Mouse (Mus musculus): ENCODE results near the gene Iqgap2. TPM values are rescaled to one million over a fixed set of nuclear protein-coding genes. Genes with fewer than 3 reads are reported as not detected.

Gene Iqgap2
- 20.4 and 47.6 TPM in 2 replicates for polyA plus RNA-seq (2012; rRNA removed)

DNA sequence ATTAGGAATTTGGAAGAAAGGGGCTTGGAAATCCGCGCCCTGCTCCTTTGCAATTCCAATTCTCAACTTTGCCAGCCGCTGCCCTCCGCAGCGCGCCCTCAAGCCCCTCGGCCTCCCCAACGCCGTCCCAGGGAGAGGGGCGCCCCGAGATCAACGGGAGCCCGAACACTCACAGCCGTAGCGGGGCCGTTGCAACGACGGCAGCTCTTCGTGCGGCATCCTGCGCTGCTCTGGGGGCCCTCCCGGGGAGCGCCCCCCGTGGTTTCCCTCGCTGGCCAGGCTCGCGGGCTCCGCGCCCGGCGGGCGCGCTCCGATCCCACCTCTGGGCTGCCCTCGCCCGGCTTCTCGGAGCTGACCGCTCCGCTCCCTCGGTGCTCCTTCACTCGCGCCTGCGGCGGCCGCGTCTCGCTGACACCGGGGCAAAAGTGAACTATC lies at the start of gene Iqgap2:
TSS of gene Iqgap2 (minus strand) at position 432 of the 435 bp plus-strand sequence.
- under 1% methylated on average over 48 of the region's 48 CpGs for WGBS
- DNase-seq (ENCODE audit: low read depth, low spot score), result no peak

DNA sequence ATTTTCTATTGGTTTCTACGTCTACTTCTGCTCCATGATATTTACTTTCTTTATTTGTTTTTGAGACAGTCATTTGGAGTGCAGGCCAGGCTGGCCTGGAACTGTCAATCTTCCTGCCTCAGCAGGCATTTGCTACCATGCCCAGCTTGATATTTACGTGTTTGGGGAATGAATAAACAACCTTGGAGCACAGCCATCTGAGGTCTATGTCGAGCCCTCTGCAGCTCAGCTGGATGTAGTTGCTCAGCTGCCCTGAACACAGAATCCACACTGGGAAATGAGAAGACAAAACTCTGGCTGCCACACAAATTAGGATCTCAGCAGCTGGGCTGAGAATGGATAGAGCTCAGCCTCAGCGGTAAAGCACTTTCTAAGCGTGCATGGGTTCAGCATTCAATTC lies 49.1 kb upstream of the Iqgap2 start:
- no peak for DNase-seq (ENCODE audit: low read depth, low spot score)
- 61% methylated on average over 5 of the region's 5 CpGs for WGBS

DNA sequence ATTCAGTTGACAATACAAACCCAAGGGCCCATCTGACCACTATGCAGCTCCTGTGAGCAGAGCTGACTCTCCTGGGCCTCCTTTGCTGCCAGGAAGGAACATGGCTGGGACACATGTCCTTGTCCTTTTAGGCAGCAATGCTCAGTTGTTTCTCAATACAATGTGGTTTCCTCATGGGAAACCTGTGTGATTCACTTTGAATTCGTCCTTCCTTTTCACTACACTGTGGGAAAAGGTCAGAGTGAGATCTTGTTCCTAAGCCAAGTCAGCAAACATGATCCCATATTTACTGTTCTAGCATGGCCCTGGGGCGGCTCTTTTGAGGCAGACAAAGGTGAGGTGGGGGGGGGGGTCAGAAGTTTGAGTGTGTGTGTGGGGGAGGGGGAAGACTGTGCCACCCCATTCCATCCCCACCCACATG lies 32.5 kb upstream of the Iqgap2 start:
- WGBS, result 38% methylated on average over 2 of the region's 2 CpGs
- DNase-seq (ENCODE audit: low read depth, low spot score), result peak; percentile 40

DNA sequence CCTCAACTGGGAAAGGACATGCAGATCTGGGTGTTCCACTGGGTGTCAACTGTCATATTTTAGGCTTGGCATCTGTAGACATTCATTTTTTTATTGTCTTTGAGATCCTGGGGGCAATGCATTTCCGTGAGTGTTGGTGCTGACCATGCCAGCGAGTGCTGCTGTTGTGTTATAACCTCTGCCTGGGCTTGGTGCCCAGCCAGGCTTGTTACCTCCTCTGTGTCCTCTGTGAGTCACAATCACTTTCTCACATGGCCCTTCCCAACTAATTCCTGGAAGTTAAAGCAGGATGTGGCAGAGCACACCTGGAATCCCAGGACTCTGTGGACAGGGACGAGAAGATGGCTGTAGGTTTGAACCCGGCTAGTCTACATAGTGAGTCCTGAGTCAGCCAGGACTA lies 30.9 kb upstream of the Iqgap2 start:
- WGBS, result 27% methylated on average over 4 of the region's 4 CpGs
- DNase-seq (ENCODE audit: low read depth, low spot score), result peak; percentile 74

DNA sequence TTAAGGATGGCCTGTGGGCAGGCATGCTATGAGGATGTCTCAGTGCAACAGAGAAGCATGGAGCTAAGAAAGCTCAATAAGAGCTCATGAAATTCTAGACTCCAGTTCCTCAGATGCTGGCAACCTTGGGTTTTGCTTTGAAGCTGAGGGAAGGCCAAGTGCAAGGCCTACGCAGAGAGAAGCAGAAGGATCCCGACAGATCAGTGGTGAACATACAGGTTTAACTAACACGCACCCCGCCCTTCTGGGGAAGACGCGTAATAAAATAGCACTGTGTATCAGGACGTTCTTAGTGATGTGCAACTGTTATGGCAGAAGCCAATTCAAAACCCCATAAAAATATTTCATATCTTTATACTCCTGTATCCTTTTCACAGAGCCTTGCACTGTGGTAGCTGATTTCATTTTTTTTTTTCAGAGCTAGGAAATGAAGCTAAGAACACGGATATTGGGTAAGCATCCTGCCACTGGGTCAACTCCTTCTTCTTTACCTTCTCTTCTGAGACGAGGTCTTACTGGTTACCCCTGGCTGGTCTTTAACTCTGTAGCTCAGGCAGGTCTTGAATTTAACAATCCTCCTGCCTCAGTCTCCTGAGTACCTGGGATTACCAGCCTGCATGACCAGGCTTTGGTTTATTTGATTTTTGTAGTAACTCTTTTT lies 27.0 kb upstream of the Iqgap2 start:
- no peak for DNase-seq (ENCODE audit: low read depth, low spot score)
- 46% methylated on average over 9 of the region's 9 CpGs for WGBS

DNA sequence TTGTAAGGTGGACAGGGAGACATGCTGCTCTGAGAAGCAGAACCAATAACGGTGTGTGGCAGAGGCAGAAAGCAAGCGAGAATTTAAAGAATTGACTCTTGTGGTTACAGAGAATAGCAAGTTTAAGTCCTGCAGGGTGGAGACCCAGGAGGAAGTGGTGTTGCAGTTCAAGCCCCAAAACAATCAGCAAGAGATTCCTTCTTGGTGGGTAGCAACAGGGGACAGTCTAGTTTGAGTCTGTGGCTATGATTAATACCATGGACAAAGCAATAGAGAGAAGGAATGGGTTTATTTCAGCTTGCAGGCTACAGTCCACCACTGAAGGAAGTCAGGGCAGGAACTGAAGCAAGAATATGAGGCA lies 21.3 kb upstream of the Iqgap2 start:
- DNase-seq (ENCODE audit: low read depth, low spot score), result no peak
- WGBS, result 76% methylated on average over 2 of the region's 2 CpGs

DNA sequence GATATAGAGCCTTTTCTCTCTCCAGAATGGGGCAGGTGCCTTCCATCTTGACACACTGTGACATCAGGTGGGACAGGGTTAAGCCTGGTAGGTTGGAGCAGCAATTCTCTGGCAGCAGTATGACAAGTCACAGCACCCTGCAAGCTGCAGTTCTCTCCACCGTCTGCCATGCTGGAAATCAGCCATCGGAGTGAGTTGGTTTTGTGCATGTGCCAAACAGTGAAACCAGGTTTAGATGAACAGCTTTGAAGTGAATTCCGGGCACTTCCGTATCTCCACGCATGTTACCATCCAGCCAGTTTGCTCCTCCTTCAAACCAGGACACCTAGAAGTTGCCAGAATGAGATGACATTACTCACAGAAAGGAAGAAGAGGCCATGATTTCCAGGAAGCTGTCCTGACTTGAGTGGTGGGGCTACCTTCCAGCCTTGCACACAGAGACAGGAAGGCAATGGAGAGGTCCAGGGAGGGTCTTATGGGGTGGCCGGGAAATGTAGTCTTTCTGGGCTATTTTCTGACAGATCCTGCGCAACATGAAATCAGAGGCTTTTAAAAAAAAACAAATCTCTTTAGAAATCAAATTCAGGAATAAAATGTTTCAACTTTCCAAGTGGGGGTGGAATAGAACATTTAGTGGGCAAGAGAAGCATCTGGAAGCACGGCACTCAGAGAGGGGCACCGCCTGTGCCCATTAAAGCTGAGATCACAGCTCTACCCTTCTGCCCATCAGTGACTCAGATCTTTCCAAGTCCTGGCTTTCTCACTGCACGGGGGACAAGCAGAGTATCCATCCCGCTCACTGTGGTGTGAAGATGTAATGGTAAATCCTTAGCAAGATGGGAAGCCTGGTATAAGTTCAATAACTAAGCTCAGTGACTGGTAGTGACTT lies 20.7 kb upstream of the Iqgap2 start:
- WGBS, result 71% methylated on average over 11 of the region's 11 CpGs
- no peak for DNase-seq (ENCODE audit: low read depth, low spot score)

DNA sequence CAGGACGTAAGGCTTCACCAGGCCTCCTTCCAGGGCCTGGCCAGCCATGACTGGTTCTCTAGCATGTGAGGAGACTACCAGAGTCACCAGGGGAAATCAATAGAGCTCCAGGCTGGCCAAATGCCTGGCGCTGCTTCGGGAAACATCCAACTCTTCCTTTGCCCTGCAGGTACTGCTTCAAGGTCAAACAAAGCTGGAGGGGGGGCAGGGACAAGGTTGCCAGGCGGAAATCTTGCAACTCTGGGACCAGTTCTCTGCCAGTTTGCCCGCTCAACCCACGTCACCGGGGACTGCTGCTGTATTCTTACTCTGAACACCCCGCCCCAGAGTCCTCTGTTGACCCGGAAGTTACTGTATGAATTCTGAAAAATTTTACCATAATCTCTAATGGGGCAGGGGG lies 18.5 kb upstream of the Iqgap2 start:
- WGBS, result 55% methylated on average over 9 of the region's 9 CpGs
- no peak for DNase-seq (ENCODE audit: low read depth, low spot score)

DNA sequence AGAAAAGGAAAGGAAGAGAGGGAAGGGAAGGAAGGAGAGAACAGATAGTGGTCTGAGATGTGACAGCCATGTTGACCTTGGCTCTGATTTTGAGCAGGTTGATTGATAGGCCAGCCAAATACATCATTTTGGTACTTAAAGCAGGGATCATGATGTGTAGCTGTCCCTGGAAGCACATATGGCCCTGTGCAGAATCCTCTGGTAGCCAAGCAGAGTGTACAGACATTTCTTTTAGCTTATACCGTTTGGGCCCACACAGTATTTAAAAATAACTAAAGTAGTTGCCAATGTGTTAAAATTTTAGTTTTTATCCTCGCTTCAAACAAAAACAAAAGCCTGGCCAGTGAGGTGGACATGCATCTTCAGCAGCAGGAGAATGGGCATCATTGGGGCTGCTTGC lies 17.5 kb upstream of the Iqgap2 start:
- no peak for DNase-seq (ENCODE audit: low read depth, low spot score)
- 84% methylated on average over 2 of the region's 2 CpGs for WGBS

DNA sequence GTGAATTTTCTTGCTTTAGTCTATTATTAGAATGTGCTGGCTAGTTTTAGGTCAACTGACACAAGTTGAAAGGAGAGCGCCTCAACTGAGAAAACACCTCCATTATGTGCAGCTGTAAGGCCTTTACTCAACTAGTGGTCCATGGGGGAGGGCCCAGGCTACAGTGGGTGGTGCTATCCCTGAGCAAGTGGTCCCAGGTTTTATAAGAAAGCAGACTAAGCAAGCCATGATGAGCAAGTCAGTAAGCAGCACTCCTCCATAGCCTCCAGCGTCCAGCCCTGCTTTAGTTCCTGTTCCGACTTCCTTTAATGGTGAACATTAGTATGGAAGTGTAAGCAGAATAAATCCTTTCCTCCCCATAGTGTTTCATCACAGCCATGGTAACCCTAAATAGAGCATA lies 11.0 kb upstream of the Iqgap2 start:
- no peak for DNase-seq (ENCODE audit: low read depth, low spot score)
- WGBS, result 92% methylated on average over 3 of the region's 3 CpGs

DNA sequence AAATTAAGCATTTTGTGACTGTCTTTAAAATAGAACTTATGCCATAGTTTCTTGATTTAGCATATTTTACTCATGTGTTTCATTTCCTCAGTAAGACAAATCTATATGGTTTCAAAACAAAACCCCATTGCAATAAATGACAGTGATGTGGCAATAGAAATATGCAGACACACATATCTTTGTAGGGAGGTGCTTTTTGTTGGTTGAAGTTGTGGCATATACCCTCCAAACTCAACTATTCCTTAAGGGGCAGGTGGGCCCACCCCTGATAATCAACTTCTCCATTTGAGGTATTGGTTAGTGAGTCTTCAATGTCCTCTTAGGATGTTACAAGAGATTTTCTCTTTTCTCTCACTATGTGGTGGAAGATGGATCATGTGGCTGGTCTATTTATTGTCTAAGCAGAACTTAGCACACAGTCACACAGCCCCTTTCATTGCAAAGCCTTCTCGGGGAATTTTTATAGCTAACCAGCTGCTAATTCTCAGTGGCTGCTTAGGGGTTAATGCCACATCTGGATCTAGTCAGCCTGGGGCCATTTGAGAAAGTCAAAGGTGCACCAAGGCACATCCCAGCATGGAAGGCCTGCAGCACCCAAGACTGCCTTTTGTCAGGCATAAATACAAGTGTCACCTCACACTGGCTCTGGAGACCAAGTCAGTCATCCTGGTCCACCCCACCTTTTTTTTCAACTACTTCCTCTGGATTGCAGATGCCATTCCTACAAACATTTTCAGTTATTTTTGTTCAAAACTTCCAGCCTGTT lies 8.3 kb upstream of the Iqgap2 start:
- 83% methylated on average over 1 of the region's 1 CpGs for WGBS
- DNase-seq (ENCODE audit: low read depth, low spot score), result no peak

DNA sequence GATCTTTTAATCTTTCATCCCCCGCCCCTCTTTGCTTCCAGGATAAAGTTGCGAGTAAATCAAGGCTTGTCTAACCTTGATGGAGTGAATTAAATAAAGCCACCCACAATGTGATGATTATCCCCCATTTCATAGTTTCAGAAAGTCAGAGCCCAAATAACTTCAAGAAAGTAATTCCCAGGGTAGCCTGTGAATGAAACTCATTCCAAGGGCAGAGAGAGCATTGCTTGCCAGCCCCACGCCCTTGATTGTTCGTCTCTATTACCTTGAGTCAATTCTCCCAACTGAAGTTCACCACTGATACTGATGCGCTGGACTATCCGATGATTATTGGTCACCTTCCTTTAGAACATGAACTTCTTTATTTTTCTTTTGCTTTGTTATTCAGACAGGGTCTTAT lies 4.8 kb upstream of the Iqgap2 start:
- 75% methylated on average over 6 of the region's 6 CpGs for WGBS
- no peak for DNase-seq (ENCODE audit: low read depth, low spot score)

DNA sequence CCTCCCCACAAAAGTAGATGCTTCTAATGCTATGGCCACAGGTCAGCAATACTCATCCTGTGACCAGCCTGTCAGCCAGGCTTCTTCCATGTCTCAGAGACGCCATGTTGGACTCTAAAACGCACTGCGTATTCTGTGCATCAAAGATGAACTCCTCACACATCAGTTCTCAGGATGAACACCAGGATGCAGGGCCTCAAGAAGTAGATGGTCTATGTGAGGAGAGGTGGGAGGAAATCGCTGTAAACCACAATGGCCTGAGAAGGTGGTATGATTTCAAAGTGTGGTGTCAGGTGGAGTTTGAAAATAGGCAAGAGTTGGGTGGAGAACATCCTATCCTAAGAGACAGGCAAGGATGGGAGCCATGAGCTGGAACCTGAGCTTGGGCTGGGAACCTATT lies 1.4 kb upstream of the Iqgap2 start:
- WGBS, result 95% methylated on average over 4 of the region's 4 CpGs
- no peak for DNase-seq (ENCODE audit: low read depth, low spot score)

DNA sequence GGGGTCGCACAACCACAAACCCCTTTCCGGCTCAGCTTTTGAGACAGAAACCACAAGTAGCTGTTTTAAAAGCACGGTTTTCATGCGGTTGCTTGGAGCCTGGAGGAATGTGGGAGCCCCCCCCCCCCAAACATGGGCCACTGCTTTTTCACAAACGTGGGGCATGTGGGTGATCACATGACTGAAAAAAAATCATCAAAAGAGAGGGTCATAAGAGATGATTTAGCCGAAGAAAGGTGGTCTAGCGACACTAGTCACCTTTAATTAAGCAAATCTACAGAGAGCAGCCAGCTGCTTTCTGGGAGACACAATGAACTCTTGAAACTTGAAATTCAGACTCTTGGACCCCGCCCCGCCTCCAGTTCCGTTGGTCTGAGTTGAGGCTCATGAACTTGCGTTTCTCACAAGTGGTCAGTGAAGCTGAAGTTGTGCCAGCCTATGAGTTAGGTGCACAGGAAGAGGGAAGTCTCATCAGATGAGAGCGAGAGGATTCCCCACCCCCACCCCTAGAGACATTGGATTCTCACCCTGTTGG lies 956 bp upstream of the Iqgap2 start:
- WGBS, result 26% methylated on average over 12 of the region's 12 CpGs
- DNase-seq (ENCODE audit: low read depth, low spot score), result no peak

DNA sequence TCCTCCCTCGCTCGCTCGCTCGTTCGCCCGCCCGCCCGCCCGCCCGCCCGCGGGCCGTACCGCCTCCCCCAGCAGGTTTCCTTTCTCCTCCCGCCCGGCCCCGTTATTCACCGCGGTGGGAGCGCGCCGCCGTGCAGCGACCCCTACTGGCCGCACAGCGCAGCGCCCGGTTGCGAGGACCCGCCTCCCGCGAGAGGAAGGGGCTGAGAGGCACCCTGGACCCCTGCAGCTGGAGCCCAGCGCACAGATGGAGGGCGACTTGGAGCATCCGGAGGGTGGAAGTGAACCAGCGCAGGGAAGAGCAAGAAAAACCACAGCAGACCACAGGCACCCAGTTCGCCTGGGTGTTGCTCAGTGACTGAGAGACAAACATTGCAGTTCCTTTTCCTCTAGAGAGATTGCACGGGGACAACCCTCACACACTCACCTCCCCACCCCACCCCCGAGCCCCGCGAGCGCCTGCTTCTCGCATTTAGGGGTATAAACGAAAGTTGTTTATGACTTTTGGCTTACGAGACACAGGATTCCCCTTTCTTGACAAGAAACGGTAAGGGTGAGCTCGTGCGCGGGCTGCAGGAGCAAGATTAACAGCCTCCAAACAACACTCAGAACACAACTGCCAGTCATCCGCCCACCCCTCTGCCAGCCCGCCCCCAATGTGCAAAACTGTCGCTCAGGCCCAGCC lies 346 bp upstream of the Iqgap2 start:
- under 1% methylated on average over 41 of the region's 52 CpGs for WGBS
- no peak for DNase-seq (ENCODE audit: low read depth, low spot score)

DNA sequence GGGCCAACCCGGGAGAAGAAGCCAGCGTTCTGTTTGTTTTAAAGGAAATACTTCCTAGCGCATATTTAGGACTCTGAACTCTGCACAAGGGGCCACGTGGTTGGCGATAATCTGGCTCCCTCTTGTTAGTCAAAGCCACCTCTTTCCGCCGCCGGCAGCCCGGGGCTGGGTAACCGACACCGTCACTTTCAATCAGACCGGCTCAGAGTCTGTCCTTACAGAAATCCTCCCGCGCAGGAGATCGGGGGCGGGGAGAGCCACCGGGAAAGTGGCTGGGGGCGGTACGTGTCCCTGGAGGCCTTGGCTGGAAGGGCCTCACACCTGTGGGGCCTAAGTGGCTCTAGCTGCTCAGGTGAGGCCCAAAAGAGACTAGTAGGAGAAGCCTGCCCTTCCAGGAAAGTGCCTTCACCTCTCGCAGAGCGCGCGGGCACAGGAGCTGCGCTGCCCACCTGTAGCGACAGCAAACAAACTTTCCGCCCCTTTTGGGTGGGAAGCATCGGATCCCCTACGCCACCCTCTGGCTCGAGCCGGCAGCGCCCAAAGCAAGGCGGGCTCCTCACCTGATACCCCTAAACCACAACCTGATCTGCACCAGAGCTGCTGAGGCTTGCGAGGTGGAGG lies 761 bp downstream of the Iqgap2 start:
- no peak for DNase-seq (ENCODE audit: low read depth, low spot score)
- under 1% methylated on average over 33 of the region's 33 CpGs for WGBS

DNA sequence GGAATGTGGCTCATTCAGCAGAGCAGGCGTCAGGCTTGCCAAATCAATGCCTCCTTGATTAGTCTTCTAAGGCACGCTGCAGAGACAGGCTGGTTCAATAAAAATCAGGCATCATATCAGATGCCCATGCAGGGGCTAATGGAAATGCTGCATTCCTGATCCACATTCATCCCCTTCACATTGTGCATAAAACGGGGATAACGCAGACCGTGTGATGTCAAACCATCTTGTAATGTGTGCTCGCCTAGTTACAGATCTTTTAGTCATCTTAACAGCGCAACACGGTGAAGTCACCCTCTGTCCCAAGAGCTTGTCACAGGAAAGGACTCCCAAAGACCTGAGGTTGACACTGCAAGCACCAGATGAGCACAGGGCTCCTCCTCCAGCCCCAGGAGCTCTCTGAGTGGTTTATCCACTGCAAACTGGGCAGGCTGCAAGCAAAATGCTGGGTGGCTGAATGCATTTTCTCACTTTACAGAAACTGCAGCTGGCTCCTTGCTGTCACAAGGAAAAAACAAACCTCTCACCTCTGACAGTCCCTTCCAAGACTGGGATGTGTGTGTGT lies 1.7 kb downstream of the Iqgap2 start:
- no peak for DNase-seq (ENCODE audit: low read depth, low spot score)

DNA sequence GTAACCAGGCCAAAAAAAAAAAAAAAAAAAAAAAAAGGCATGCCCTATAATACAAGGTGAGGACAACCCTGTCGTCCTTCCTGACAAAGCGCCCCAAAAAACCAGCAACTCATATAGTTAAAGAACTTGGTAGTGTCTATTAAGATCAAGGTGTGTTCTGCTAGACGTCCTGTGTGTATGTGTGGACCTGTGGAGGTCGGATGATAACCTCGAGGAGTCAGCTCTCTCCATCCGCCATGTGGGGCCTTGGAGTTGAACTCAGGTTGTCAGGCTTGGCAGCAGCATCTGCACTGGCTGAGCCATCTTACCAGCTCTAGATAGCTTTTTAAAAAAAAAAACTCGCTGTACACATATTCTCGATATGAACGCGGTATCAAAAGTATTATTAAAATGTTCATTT lies 2.4 kb downstream of the Iqgap2 start:
- DNase-seq (ENCODE audit: low read depth, low spot score), result no peak
- WGBS, result 88% methylated on average over 10 of the region's 10 CpGs

More for the DNA sequence above, 1.7 kb downstream of the Iqgap2 start:
- 33% methylated on average over 8 of the region's 8 CpGs for WGBS

DNA sequence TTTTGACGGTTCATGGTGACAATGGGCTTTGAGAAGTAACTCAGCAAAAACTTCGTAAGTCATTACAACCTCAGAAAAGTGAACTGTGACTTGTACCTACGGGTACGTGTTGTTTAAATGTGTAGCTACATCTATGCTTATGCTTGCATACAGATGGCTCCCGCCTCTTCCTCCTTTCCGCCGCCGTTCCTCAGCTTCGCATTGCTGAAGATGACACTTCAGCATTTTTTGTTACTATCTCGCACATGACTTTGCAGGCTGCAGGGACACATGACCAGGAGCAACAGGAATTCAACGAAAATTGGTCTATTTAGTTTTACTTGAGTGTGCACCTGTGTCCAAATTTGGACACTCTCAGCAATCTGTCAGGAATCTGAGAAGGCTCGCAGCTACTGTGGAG lies 3.1 kb downstream of the Iqgap2 start:
- 90% methylated on average over 12 of the region's 12 CpGs for WGBS
- DNase-seq (ENCODE audit: low read depth, low spot score), result no peak
